Mouse (Mus musculus): Measurements from ENCODE around the gene Vmn2r48. TPM values are rescaled to one million over a fixed set of nuclear protein-coding genes. Genes with fewer than 3 reads are reported as not detected.

The Vmn2r48 gene
- polyA plus RNA-seq (2014; fragmentation: Illumina TruSeq; extraction: RNeasy Lipid Tissue Mini Kit (QIAGEN cat#74804); ENCODE audit: low replicate concordance), result not detected

DNA sequence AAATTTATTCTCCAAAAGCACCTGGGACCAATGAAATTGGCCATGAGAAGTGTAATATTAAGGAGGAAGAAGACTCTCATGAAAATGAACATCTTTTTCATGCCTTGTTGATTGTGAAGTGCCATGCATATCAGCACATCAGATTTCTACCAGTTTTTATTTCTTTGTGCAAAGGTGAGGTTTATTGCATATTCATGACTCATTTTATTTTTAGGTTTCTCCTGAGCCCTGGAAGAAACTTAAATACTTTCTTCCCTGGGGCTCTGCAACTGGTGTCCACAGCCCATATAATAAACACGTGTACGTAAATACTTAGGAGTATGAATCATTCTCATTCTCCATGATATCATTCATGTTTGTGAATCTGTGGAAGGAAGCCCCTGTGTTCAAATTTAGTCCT, at the start of gene Vmn2r48:
Vmn2r48 (minus strand) TSS at position 101 of the 400 bp plus-strand sequence.

GRCm38 (mm10) chr7:9992157-9992556, 38.8 kb upstream of the Vmn2r48 start, which contains the start of gene Vmn2r49:
Vmn2r49 (minus strand) TSS chr7:9992257.

Other genes with a start within 250 kb of the Vmn2r48 start
- gene Vmn2r46, start 183.0 kb downstream of the Vmn2r48 start, polyA plus RNA-seq (2014; fragmentation: Illumina TruSeq; extraction: RNeasy Lipid Tissue Mini Kit (QIAGEN cat#74804); ENCODE audit: low replicate concordance), result not detected
- gene Vmn2r47, start 112.3 kb downstream of the Vmn2r48 start, polyA plus RNA-seq (2014; fragmentation: Illumina TruSeq; extraction: RNeasy Lipid Tissue Mini Kit (QIAGEN cat#74804); ENCODE audit: low replicate concordance), result not detected
- not detected for gene Vmn2r49, start 38.7 kb upstream of the Vmn2r48 start, polyA plus RNA-seq (2014; fragmentation: Illumina TruSeq; extraction: RNeasy Lipid Tissue Mini Kit (QIAGEN cat#74804); ENCODE audit: low replicate concordance)
- not detected for gene Vmn2r50, start 99.7 kb upstream of the Vmn2r48 start, polyA plus RNA-seq (2014; fragmentation: Illumina TruSeq; extraction: RNeasy Lipid Tissue Mini Kit (QIAGEN cat#74804); ENCODE audit: low replicate concordance)
- not detected for gene Vmn2r51, start 152.2 kb upstream of the Vmn2r48 start, polyA plus RNA-seq (2014; fragmentation: Illumina TruSeq; extraction: RNeasy Lipid Tissue Mini Kit (QIAGEN cat#74804); ENCODE audit: low replicate concordance)
- not detected for gene Vmn2r52, start 223.0 kb upstream of the Vmn2r48 start, polyA plus RNA-seq (2014; fragmentation: Illumina TruSeq; extraction: RNeasy Lipid Tissue Mini Kit (QIAGEN cat#74804); ENCODE audit: low replicate concordance)